Mouse (Mus musculus) MEL (cell line): ENCODE results near the gene Cdk17.
A peak's percentile ranks its signal among the peaks of the same experiment; 100 is the strongest.

Experiments used
- CHD2 ChIP-seq: IDR thresholded peaks from 2 replicates; pipeline ENCODE4 v1.6.1; 2011; ENCODE audit warnings: low read length, improper control_type of control experiment
- CTCF ChIP-seq, 3 experiments: IDR thresholded peaks in 2 of 3; conservative IDR thresholded peaks in 1 of 3; 2 replicates each; pipeline ENCODE4 v1.5.1; 2011 to 2012; ENCODE audit warnings: low read length in 3 of 3, low read depth in 2 of 3, mild to moderate bottlenecking in 2 of 3, improper control_type of control experiment in 1 of 3, inconsistent platforms in 1 of 3, mixed read lengths in 1 of 3, moderate library complexity in 1 of 3; ENCODE audit not compliant: control insufficient read depth in 1 of 3, insufficient read depth in 1 of 3, poor library complexity in 1 of 3, severe bottlenecking in 1 of 3
- ELF1 ChIP-seq: IDR thresholded peaks from 2 replicates; pipeline ENCODE4 v1.6.1; 2014; ENCODE audit warnings: low read depth, mild to moderate bottlenecking, inconsistent platforms, low read length, improper control_type of control experiment, moderate library complexity
- HCFC1 ChIP-seq: IDR thresholded peaks from 2 replicates; pipeline ENCODE4 v1.6.1; 2012; ENCODE audit warnings: low read depth, mild to moderate bottlenecking, inconsistent platforms, low read length, improper control_type of control experiment, moderate library complexity
- POLR2A ChIP-seq, 2 experiments: IDR thresholded peaks; 2 replicates each; pipeline ENCODE4 v1.6.1; 2011 to 2012; ENCODE audit warnings: low read length in 2 of 2, mild to moderate bottlenecking in 2 of 2, control low read depth in 1 of 2, improper control_type of control experiment in 1 of 2, low read depth in 1 of 2, moderate library complexity in 1 of 2; ENCODE audit not compliant: control insufficient read depth in 1 of 2, insufficient read depth in 1 of 2, poor library complexity in 1 of 2
- SMC3 ChIP-seq: IDR thresholded peaks from 2 replicates; pipeline ENCODE4 v1.6.1; 2011; ENCODE audit warnings: low read depth, low read length, improper control_type of control experiment
- USF2 ChIP-seq, 2 experiments: IDR thresholded peaks; 2 replicates each; pipeline ENCODE4 v1.6.1; 2011 to 2012; ENCODE audit warnings: improper control_type of control experiment in 2 of 2, low read length in 2 of 2, borderline replicate concordance in 1 of 2, inconsistent platforms in 1 of 2, low read depth in 1 of 2, mild to moderate bottlenecking in 1 of 2; ENCODE audit not compliant: insufficient read depth in 1 of 2

- TF ChIP-seq CTCF (IDR thresholded peaks at IDR 0.05 in 2 of 3, conservative IDR thresholded peaks at IDR 0.05 in 1 of 3; ENCODE audit: control insufficient read depth in 1 of 3, insufficient read depth in 1 of 3, low read depth in 2 of 3, low read length in 3 of 3, poor library complexity in 1 of 3, severe bottlenecking in 1 of 3): peak in 2 of 3 experiments; percentile 69 to 93; a peak in 5 of 6 replicates
- peak; percentile 38 for TF ChIP-seq SMC3
- no peak for TF ChIP-seq HCFC1
- TF ChIP-seq ELF1: no peak
- TF ChIP-seq POLR2A (IDR thresholded peaks at IDR 0.05; ENCODE audit: control insufficient read depth in 1 of 2, insufficient read depth in 1 of 2, low read depth in 1 of 2, low read length in 2 of 2, poor library complexity in 1 of 2): peak in 1 of 2 experiments; percentile 69; a peak in 1 of 4 replicates
- no peak for TF ChIP-seq CHD2
- TF ChIP-seq USF2 (IDR thresholded peaks at IDR 0.05; ENCODE audit: borderline replicate concordance in 1 of 2, insufficient read depth in 1 of 2, low read depth in 1 of 2, low read length in 2 of 2): no peak
Observed at GRCm38 (mm10) chr10:93160497-93160806, 223 bp upstream of the Cdk17 start.
